Mouse (Mus musculus): ENCODE measurements around the gene Boc. TPM values are rescaled to one million over a fixed set of nuclear protein-coding genes. Genes with fewer than 3 reads are reported as not detected.

Boc gene
- total RNA-seq, 1 experiment = 5.4 TPM

DNA sequence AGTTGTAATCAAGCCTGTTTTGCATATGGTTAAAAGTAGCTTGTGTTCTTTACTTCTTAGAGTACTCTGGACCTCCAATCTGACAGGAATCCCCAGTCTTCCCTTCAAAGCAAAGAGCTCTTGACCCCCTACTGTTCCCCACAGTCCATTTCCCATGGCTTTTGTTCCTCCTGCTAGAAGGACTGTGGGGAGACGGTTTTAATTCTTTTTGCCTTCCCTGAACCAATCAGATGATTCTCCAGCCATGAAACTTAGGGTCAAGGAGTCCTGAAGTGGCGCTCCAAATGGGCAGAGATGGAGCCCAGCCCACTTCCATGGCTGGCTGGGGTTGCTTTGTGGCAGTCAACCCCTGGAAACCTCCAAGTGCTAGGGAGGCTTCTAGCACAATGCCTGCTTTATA, 42.5 kb upstream of the Boc start:
- no peak overlapping the region for H3K27ac ChIP-seq (ENCODE audit: insufficient read depth, low read depth, low read length, poor library complexity, severe bottlenecking)

DNA sequence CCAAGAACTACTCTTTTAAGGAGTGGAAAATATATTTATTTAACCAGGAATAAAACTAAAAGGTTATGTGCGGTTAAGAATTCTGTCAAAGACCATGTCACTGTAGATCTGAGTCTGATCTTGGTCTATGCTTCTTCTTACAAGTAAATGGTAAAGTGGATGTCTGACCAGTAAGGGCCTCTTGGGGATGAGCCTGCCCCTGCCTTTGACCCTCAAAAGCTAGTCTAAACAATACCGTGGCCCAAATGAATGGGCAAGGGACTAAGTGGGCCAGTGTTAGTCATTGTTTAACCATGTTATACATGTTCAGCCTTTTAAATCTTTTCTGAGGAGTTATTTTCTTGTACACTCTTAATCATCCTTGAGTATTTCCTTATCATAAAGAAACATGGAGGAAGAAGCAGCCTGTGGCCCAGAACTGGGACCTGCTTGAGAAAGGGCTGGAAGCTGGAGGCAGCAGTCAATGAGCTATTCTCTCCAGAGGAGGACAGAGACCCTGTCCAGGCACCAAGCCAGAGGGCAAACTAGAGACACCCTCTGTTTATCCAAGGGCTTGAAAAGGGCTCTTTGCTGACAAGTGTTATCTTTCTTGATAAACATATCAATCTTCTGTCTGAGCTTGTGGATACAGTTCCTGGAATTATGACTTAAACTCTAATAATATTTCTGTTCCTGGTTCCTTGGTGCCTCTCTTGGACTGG, 38.6 kb upstream of the Boc start:
- no peak for DNase-seq (ENCODE audit: low read depth, low spot score)
- in situ Hi-C loops (cut with MboI; ENCODE audit: low sequenced_read_pairs in 2 of 2, unreplicated experiment in 2 of 2) = no loop called here
- Histone ChIP-seq H3K36me3 (ENCODE audit: control insufficient read depth, insufficient read depth, low read length, poor library complexity, severe bottlenecking) (no peaks in the 10 kb centered on the region), H3K4me3 (ENCODE audit: insufficient read depth in 1 of 2, low read depth in 1 of 2, low read length in 2 of 2, poor library complexity in 1 of 2, severe bottlenecking in 1 of 2) (no peak overlapping the region), H3K4me1 (ENCODE audit: control insufficient read depth in 2 of 2, insufficient read depth in 2 of 2, low read length in 2 of 2, poor library complexity in 1 of 2) (peaks cover 2 to 6% of the 10 kb centered on the region in 2 experiments; a peak in 2 of 4 replicates), H3K9me3 (ENCODE audit: control insufficient read depth, insufficient read depth, low read depth, low read length) (0 out of 2 replicates have a peak, but pooled peaks cover 1% of the 10 kb centered on the region), H3K27ac (ENCODE audit: insufficient read depth, low read depth, low read length, poor library complexity, severe bottlenecking) (no peak overlapping the region), H3K9ac (ENCODE audit: insufficient read depth, low read depth, low read length, poor library complexity, severe bottlenecking) (no peak overlapping the region)
- TF ChIP-seq HCFC1 (IDR thresholded peaks at IDR 0.05; ENCODE audit: borderline replicate concordance, insufficient read depth, low read length) (no peak), ZC3H11A (IDR thresholded peaks at IDR 0.05; ENCODE audit: borderline replicate concordance, low read depth, low read length) (no peak), MAFK (IDR thresholded peaks at IDR 0.05; ENCODE audit: insufficient read depth, low read depth, low read length) (no peak), CHD2 (IDR thresholded peaks at IDR 0.05; ENCODE audit: low read depth, low read length) (no peak), ZNF384 (IDR thresholded peaks at IDR 0.05; ENCODE audit: low read depth, low read length) (no peak)

More for the DNA sequence above, 42.5 kb upstream of the Boc start:
- Histone ChIP-seq H3K4me1 (ENCODE audit: control insufficient read depth in 2 of 2, insufficient read depth in 2 of 2, low read length in 2 of 2, poor library complexity in 1 of 2) (peaks cover 2 to 9% of the 10 kb centered on the region in 2 experiments; a peak in 2 of 4 replicates), H3K4me3 (ENCODE audit: insufficient read depth in 1 of 2, low read depth in 1 of 2, low read length in 2 of 2, poor library complexity in 1 of 2, severe bottlenecking in 1 of 2) (no peak overlapping the region), H3K36me3 (ENCODE audit: control insufficient read depth, insufficient read depth, low read length, poor library complexity, severe bottlenecking) (no peaks in the 10 kb centered on the region), H3K9me3 (ENCODE audit: control insufficient read depth, insufficient read depth, low read depth, low read length) (0 out of 2 replicates have a peak, but pooled peaks cover 1% of the 10 kb centered on the region), H3K9ac (ENCODE audit: insufficient read depth, low read depth, low read length, poor library complexity, severe bottlenecking) (no peak overlapping the region)
- DNase-seq (ENCODE audit: low read depth, low spot score) = peak; percentile 55
- TF ChIP-seq ZNF384 (IDR thresholded peaks at IDR 0.05; ENCODE audit: low read depth, low read length) (no peak), CHD2 (IDR thresholded peaks at IDR 0.05; ENCODE audit: low read depth, low read length) (no peak), HCFC1 (IDR thresholded peaks at IDR 0.05; ENCODE audit: borderline replicate concordance, insufficient read depth, low read length) (no peak), MAFK (IDR thresholded peaks at IDR 0.05; ENCODE audit: insufficient read depth, low read depth, low read length) (no peak), ZC3H11A (IDR thresholded peaks at IDR 0.05; ENCODE audit: borderline replicate concordance, low read depth, low read length) (no peak)
- in situ Hi-C loops (cut with MboI; ENCODE audit: low sequenced_read_pairs in 2 of 2, unreplicated experiment in 2 of 2) = no loop called here

DNA sequence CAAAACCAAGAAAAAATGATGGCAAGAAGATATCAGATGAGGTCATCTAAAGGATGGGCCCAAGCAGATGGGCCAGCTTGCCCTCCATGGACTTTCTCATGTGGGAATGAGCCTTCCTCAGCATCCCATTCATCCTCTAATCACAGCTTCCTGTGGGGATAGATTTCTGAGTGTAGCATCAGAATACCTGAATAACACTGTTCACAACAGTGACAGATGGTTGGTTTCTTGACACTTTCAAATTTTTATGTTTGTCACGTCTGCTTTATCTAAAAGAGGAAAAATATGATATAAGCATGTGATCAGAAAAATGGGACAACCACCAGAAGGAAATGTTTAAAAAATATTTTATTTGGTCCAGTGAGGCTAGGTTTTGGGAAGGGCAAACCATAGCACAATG, 30.8 kb upstream of the Boc start:
- no peak for DNase-seq (ENCODE audit: low read depth, low spot score)
- Histone ChIP-seq H3K36me3 (ENCODE audit: control insufficient read depth, insufficient read depth, low read length, poor library complexity, severe bottlenecking) (no peaks in the 10 kb centered on the region), H3K9me3 (ENCODE audit: control insufficient read depth, insufficient read depth, low read depth, low read length) (no peaks in the 10 kb centered on the region), H3K4me1 (ENCODE audit: control insufficient read depth in 2 of 2, insufficient read depth in 2 of 2, low read length in 2 of 2, poor library complexity in 1 of 2) (no peaks in the 10 kb centered on the region), H3K4me3 (ENCODE audit: insufficient read depth in 1 of 2, low read depth in 1 of 2, low read length in 2 of 2, poor library complexity in 1 of 2, severe bottlenecking in 1 of 2) (no peak overlapping the region), H3K9ac (ENCODE audit: insufficient read depth, low read depth, low read length, poor library complexity, severe bottlenecking) (no peak overlapping the region), H3K27ac (ENCODE audit: insufficient read depth, low read depth, low read length, poor library complexity, severe bottlenecking) (no peak overlapping the region)
- in situ Hi-C loops (cut with MboI; ENCODE audit: low sequenced_read_pairs in 2 of 2, unreplicated experiment in 2 of 2) = no loop called here
- TF ChIP-seq HCFC1 (IDR thresholded peaks at IDR 0.05; ENCODE audit: borderline replicate concordance, insufficient read depth, low read length) (no peak), ZNF384 (IDR thresholded peaks at IDR 0.05; ENCODE audit: low read depth, low read length) (no peak), MAFK (IDR thresholded peaks at IDR 0.05; ENCODE audit: insufficient read depth, low read depth, low read length) (no peak), CHD2 (IDR thresholded peaks at IDR 0.05; ENCODE audit: low read depth, low read length) (no peak), ZC3H11A (IDR thresholded peaks at IDR 0.05; ENCODE audit: borderline replicate concordance, low read depth, low read length) (no peak)

DNA sequence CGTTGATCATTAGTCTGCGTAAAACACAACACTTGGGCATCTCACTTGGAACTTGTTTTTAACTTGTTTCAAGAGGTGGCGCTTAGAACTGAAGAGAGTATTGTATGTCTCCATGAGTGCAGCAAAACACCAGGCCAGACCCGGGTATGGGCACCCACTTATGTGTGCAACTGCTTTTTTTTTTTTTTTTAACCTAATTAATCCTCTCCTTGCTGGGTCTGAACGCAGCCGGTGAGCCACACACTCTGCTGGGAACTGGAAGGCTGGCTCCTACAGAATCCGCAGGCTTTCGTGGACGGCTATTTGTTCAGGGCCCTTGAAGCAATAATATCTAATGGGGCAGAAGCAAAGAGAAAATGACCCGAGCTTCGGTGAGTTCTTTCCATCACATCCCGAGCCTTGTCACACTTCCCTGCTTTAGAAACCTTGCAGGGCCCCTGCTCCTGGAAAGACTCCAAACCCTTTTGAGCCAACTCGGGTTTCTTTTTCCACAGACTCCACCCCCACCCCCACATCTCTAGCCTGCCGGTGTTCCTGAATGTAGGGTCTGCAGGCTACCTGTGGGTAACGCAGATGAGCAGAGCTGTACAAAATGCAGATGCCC, 20.8 kb upstream of the Boc start:
- Histone ChIP-seq H3K36me3 (ENCODE audit: control insufficient read depth, insufficient read depth, low read length, poor library complexity, severe bottlenecking) (no peaks in the 10 kb centered on the region), H3K4me3 (ENCODE audit: insufficient read depth in 1 of 2, low read depth in 1 of 2, low read length in 2 of 2, poor library complexity in 1 of 2, severe bottlenecking in 1 of 2) (peak overlapping the region in 1 of 2 experiments; percentile 28; a peak in 1 of 4 replicates), H3K4me1 (ENCODE audit: control insufficient read depth in 2 of 2, insufficient read depth in 2 of 2, low read length in 2 of 2, poor library complexity in 1 of 2) (peaks cover 0 to 7% of the 10 kb centered on the region in 2 experiments; a peak in 2 of 4 replicates), H3K9me3 (ENCODE audit: control insufficient read depth, insufficient read depth, low read depth, low read length) (no peaks in the 10 kb centered on the region), H3K27ac (ENCODE audit: insufficient read depth, low read depth, low read length, poor library complexity, severe bottlenecking) (no peak overlapping the region), H3K9ac (ENCODE audit: insufficient read depth, low read depth, low read length, poor library complexity, severe bottlenecking) (no peak overlapping the region)
- TF ChIP-seq HCFC1 (IDR thresholded peaks at IDR 0.05; ENCODE audit: borderline replicate concordance, insufficient read depth, low read length) (no peak), ZC3H11A (IDR thresholded peaks at IDR 0.05; ENCODE audit: borderline replicate concordance, low read depth, low read length) (no peak), ZNF384 (IDR thresholded peaks at IDR 0.05; ENCODE audit: low read depth, low read length) (no peak), CHD2 (IDR thresholded peaks at IDR 0.05; ENCODE audit: low read depth, low read length) (no peak), MAFK (IDR thresholded peaks at IDR 0.05; ENCODE audit: insufficient read depth, low read depth, low read length) (no peak)
- no peak for DNase-seq (ENCODE audit: low read depth, low spot score)
- in situ Hi-C loops (cut with MboI; ENCODE audit: low sequenced_read_pairs in 2 of 2, unreplicated experiment in 2 of 2) = no loop called here
